Mouse (Mus musculus): ENCODE results near the gene Opn1sw.

Gene Opn1sw

DNA sequence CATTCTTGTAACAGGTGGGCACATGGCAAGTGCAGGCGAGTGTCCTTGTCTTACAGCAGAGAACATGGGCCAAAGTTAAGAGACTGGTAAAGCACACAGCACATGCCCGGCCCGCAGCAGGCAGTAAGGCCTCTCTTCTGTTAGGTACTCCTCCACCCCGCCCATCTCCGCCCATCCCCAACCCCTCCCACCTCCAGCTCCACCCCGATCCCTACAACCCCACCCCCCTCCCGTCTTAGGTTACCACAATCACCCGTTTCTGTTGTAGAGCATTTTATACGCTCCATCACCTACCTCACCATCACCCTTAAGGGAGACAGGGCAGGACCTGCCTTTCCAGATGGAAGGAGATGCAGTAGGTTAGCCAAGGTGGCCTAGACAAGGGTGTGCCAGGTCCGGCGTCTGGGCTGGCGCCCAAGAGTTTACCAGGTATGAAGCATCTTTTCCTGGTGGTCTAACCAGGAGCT lies at the start of gene Opn1sw:
TSS of gene Opn1sw (minus strand) at position 417 of the 467 bp plus-strand sequence.
- peak; percentile 49; the same call in 1 of the 2 replicates for ATAC-seq (ENCODE audit: insufficient number of reproducible peaks, low FRiP score, low TSS enrichment)

DNA sequence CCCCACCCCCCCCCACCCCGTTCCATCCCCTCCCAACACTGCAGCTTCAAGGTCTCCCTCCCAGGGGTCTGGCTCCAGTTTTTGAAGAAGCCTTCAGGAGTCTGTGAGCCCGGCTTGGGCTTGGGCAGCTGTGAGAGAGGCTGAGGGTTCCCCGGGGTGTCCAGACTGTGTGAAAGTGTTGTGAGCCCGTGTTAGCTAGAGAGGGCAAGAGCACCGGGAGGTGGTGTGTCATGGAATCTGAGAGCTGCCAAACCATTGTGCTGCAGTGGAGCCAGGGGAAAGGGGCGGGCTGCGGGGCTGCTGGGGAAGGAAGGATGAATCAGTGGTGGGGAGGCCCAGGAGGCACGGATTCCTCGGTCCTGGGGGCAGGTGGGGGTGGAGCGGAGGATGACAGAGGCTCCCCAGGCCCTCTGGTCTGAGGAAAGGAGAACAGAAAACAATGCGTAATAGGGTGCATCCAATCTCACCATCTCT lies 48.2 kb upstream of the Opn1sw start:
- ATAC-seq (ENCODE audit: insufficient number of reproducible peaks, low FRiP score, low TSS enrichment) = no peak

DNA sequence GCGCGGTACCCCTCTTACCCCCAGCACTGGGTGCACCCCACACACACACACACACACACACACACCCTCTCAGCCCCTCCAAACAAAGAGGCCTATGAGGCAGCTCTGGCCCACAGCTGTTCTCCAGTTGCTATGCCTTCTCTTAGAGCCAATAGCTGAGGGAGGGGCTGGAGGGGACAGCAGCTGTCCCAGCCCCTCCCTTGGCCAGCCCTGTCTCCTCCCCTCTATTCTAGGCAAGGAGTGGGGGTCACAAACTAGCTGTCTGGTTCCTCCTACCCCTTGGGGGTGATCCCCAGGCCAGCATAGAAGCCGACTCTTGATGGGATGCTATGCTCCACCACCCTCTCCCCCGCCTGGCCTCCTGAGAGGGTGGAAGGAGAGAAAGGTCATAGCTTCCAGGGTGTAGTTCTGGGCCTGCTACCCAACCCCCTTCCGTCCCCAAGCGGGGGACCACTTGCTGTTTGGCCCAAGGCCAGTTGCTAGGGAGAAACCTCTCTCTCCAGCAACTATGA lies 47.7 kb upstream of the Opn1sw start:
- no peak for ATAC-seq (ENCODE audit: insufficient number of reproducible peaks, low FRiP score, low TSS enrichment)

DNA sequence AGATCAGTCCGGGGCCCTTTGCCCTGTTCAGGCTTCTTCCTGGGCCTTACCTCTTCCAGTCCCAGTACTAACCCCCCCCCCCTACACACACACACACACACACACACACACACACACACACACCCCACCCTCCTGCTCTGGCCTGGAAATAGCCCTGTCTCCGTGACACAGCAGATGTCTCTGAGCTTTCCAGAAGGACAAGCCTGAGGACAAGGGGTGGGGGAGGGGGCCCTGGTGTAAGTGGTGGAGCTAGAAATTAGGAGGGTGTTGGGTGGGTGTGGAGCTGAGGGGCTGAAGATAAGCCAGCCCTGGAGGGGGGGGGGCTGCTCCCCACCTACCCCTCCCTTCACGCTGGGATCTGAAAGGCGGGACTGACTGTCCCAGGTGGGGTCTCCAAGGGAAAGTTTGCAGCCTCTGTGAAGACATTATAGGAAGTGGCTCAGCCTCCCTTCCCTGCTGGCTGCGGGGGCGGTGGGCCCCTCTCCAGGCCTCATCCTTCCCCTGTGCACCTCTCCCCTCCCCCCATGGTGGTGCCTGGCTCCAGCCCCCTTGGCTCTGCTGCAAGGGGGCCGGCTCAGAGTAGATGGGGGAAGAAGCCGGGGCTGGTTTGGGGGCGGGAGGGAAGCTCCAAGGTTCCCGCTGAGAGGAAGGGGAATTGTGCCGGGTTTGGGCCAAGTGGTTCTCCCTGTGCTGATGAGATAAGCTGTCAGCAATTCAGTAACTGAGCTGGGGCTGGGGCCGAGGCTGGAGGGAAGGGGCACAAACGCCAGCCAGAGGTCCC lies 46.8 kb upstream of the Opn1sw start:
- no peak for ATAC-seq (ENCODE audit: insufficient number of reproducible peaks, low FRiP score, low TSS enrichment)

DNA sequence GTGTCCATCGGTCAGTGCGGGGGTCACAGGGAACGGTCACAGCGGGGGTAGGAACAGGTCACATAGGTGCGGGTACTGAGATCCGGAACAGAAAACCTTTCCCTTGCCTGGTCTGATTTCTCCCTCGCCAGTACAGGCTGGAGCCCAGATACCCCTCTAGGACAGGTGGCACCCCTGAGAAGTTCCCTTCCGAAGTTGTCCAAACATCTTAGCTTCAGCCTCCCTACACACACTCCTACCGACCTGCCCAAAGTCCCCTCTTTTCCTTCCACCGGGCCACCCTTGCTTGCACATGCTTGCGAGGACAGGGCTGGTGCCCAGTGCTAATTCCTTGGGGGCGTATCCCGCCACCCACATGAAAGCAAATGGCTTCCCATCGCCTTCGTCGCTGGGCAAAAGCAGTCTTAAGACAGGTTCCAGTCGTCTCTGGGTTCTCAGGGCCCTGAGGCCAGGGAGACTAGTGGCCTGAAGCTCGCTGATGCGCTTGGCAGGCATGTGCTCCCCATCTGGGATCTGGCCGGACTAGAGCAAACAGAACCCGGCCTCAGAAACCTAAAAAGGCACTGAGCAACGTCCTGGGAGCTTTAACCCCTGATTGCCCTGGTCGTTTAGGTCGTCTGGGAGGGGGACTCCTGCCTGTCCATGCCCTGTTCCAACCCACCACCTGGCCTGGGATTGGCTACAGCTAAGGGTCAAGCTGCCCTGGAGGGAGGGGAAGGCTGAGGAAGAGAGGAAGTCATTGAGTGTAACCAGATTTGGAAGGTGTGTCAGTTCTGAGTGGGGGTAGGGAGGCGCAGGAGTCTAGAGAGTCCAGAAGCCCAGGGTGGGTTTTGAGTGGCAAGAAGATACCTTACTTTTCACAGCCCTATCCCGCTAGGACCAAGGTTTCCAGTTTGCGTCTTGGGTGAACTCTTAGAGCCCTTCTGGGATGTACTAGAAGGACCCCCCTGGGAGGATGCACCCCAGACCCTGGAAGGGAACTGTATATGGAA lies 45.8 kb upstream of the Opn1sw start:
- ATAC-seq (ENCODE audit: insufficient number of reproducible peaks, low FRiP score, low TSS enrichment) = no peak

DNA sequence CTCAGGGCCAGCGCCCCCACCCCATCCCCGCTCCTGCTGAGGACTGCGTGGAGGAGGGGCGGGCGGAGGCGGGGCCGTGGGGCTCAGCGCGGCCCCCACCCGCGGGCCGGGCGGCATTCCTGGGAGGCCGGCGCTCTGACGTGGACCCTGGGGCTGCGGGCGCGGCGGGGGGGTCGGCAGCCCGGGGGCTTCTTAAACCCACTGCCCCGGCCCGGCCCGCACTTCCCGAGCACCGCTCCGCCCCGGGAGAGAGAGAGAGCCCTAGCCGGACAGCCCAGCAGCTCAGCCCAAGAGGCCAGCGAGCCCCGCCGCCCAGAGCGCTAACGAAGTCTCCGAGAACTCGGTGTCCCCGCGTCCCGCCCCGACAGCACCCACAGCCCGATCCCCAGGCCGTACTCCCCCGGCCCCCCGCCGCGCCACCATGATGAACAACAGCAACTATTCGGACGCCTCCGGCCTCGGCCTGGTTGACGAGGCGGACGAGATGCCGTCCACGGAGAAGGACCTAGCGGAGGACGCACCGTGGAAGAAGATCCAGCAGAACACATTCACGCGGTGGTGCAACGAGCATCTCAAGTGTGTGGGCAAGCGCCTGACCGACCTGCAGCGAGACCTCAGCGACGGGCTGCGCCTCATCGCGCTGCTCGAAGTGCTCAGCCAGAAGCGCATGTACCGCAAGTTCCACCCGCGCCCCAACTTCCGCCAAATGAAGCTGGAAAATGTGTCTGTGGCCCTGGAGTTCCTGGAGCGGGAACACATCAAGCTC lies 45.0 kb upstream of the Opn1sw start, which contains the start of gene Flnc:
TSS of gene Flnc (plus strand) at position 219 of the 766 bp plus-strand sequence.
- ATAC-seq (ENCODE audit: insufficient number of reproducible peaks, low FRiP score, low TSS enrichment) = no peak

DNA sequence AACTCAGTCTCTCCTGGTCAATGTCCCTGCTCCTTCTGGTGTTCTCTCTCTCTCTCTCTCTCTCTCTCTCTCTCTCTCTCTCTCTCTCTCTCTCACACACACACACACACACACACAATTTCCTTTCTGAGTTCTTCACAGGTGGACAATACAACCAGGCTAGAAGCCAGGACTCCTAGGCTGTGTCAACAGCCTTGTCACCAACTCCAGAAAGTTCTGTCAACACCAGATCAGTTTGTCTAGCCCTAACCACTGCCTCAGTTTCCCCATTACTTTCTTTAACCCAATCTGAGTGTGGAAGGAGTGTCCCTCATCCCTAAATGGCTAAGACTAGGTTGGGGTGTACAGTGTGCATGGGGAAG lies 44.4 kb upstream of the Opn1sw start:
- no peak for ATAC-seq (ENCODE audit: insufficient number of reproducible peaks, low FRiP score, low TSS enrichment)

DNA sequence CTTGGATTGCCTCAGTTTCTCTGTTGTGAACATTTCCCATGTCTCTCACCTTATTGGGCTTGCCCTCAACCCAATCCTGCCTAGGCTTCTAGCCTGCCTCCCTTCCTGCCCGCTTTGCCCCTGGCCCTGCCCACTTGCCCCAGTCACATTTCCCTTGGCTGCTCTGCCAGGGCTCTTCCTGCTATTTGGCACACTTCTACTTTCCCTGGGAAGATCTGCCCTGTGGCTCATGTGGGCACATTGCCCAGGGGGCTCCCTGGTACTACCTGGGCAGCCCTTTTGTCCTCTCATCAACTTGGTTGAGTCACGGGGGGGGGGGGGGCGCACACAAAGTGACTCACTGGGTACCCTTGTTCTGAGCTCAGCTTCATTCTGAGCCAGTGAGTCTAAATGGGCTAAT lies 43.9 kb upstream of the Opn1sw start:
- ATAC-seq (ENCODE audit: insufficient number of reproducible peaks, low FRiP score, low TSS enrichment) = no peak

DNA sequence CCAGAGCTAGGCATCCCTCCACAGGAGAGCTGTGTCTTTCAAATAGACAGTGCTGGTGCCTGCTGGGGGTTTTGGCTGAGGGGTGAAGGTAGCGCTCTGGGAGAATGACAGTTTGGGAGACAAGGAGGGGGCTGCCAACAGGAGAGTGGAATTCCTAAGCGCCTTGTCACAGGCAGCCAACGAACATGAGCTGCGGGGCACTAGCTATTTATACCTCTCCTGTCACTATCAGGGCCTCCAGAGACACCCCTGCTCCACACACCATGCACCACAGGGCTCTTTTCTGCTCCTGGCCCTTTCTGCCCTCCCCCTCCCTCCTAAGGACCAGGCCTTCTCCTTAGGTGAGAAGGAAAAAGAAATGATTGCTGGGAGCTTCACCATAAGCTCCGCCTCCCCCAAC lies 43.2 kb upstream of the Opn1sw start:
- ATAC-seq (ENCODE audit: insufficient number of reproducible peaks, low FRiP score, low TSS enrichment) = no peak

DNA sequence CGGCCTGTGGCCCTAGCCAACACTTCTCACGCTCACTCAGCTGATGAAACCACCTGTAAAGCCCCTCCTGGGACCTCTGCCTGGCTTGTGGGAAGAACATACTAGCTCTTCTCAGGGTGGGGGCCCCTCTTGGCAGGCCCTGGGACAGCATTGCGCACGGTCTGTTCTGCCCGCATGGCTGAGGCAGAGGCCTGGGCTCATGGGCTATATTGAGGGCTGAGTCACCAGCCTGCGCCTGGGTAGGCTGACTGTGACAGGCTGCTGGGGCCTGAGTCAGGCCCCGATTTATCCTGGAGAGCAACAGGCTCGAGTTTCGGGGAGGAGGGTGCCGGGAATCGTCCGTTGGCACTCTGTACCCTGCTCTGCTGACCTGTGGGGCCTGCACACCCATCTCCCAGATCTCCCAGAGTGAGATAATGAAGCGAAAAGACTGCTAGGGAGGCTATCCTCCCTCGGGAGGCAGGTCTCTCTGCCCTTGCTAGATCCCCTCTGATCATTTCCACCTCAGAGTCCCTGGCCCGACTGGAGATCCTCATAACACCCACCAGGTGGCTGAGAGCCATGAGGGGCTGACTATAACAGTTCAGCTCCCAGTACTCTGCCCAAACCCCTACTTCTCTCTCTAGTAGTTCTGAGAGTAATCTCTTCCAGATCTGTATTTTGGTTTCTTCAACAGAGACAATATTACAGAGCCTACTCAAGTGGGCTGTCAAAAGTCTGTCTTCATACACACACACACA lies 42.6 kb upstream of the Opn1sw start:
- no peak for ATAC-seq (ENCODE audit: insufficient number of reproducible peaks, low FRiP score, low TSS enrichment)

DNA sequence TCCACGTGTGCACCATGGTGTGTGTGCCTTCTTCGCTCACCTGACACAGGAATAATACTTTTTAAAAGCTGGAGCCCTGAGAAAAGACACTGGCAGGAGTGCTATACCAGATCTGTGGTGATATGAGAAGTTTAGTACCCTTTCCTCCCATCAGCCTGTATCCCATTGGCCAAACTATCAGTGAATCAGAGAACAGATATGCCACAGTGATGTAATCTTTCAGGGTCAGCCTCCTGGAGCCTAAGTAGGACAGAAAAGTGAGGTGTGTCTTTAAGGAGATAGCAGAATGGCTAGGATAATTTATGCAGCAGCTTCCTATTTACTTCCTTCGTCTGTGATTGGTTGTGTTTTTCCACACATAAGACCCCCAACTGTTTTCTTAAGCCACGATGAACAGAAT lies 39.9 kb upstream of the Opn1sw start:
- no peak for ATAC-seq (ENCODE audit: insufficient number of reproducible peaks, low FRiP score, low TSS enrichment)

DNA sequence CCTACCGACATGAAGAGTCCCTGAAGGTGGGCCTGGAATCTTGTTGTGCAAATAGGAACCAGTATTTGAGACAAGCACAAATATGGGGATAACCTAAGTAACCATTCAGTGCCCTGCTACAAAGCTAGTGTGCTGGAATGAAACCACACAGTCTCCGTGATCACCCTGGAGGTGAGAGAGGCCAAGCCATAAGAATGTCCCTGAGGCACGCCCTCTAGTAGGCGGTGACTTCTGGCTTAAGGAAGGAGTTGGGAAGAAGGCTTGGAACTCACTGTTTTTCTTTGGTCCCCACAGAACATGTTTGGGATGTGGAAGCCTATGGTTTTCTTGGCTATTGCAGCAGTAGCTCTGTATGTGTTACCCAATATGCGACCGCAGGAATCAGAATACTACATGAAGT lies 38.1 kb upstream of the Opn1sw start:
- ATAC-seq (ENCODE audit: insufficient number of reproducible peaks, low FRiP score, low TSS enrichment) = no peak

DNA sequence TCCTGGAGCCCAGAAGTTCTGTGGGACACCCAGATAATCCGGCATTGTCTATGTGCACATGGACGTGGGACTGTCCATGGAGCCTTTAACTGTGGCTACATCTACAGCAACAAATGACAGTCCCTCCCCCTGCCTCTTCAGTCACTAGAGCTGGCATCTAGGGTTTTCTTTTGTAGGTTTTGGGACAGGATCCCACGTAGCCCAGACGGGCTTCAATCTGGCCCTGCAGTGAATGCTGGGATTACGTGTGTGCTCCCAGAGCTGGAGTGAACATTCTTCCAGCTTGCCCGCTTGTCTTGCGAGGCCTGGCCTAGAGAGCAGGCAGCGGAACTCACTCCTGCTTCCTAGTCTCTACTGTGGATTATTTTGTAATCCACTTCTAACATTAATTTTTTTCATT lies 36.9 kb upstream of the Opn1sw start:
- no peak for ATAC-seq (ENCODE audit: insufficient number of reproducible peaks, low FRiP score, low TSS enrichment)

DNA sequence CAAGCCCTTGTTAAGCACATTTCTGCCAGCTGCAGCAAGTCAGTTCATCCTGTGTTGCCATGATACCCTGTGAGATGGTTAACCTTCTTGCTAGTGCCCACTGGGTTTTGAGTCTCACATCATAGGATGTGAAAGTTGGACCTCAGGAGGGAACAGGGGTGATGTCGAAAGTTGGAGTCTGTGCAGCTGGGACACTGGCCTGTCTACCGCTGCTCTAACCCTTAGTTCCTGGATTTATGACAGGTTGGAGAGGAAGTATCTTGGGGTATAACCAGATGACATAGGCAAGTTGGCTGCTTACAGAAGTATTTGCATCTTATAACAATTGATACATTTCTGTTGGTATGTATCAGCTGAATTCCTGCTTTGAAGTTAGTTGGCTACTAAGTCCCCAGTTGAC lies 32.3 kb upstream of the Opn1sw start:
- ATAC-seq (ENCODE audit: insufficient number of reproducible peaks, low FRiP score, low TSS enrichment) = no peak

DNA sequence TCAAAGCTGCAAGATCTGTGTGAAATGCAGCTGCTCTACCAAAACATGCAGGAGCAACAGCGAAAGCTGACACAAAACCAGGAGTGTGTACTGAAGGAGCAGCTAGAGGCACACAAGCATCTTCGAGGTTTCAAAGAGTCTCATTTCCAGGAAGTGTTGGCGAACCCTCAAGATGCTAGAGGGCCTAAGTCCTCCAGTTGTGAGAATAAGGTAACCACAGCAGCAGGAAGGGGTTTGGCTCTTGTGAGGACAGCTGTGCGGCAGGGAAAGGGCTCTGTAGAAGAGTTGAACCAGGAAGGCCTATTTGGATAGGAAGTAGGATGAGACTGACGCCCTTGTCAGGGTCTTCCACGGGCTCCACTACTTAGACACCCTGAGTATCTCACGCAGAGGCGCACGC lies 27.2 kb upstream of the Opn1sw start:
- no peak for ATAC-seq (ENCODE audit: insufficient number of reproducible peaks, low FRiP score, low TSS enrichment)

DNA sequence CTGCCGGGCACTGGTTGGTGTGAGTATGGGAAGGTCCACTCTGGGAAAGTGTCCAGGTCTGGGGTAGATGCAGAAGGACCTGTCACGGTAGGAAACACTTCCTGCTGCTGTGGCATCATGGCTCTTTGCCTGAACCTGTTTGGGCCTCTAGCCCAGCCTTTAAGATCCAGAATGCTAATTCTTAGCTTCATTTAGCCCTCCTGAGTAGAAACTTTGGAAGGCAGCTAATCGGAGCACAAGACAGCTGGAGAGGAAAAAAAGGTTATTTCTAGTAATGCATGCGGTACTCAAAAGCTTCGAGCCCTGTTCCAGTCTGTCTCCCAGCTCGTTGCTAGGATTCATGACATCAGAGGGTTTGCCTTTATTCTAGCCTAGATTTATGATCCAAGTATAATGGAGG lies 18.1 kb upstream of the Opn1sw start:
- no peak for ATAC-seq (ENCODE audit: insufficient number of reproducible peaks, low FRiP score, low TSS enrichment)

DNA sequence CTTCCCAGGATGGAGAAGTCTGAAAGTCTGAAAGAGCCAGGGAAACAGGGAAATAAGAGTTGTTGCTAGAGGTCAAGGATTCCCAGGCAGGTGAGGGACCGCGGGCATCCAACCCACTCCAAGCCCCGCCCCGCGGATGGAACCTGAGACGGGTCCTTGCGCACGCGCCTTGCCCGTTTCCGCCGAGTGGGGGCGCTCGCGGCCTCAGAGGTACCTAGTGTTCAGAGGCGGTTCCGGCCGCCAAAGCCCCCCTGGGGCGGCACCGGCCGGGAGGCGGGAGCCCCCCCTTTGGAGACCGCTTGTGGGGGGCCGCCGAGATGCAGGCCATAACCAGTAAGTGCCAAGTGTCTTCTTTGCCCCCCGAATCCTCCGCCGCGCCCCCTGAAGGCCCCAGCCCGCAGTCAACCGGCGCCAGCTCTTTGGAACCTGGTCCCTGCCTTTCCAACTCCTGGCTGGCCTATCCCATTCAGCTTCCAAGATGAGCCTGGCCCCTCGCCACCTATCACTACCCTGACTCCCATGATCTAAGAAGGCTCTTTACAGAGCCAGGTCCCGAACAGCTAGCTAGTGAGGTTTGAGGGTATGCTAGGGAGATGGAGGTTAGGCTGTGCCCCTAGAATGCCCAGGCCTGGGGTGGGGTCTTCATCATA lies 14.6 kb upstream of the Opn1sw start:
- no peak for ATAC-seq (ENCODE audit: insufficient number of reproducible peaks, low FRiP score, low TSS enrichment)

DNA sequence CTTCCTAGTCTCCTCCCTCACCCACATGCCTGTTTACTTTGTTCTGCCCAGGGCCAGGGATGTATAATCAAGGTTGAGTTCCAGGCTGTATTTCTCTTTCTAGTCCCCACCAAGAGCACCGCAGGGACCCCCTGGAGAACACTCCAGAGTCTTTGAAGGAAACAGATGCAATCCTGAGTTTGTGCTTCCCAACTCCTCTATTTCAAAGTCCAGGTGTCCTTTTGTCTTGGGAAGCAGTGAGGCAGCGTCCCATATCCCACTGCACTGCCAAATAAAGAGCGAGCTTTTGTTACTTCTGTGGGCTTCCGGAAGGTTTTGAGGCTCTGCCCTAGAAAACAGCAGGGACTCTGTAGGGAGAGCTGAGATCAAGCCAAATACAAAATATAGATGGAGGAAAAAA lies 11.6 kb upstream of the Opn1sw start:
- ATAC-seq (ENCODE audit: insufficient number of reproducible peaks, low FRiP score, low TSS enrichment) = no peak

DNA sequence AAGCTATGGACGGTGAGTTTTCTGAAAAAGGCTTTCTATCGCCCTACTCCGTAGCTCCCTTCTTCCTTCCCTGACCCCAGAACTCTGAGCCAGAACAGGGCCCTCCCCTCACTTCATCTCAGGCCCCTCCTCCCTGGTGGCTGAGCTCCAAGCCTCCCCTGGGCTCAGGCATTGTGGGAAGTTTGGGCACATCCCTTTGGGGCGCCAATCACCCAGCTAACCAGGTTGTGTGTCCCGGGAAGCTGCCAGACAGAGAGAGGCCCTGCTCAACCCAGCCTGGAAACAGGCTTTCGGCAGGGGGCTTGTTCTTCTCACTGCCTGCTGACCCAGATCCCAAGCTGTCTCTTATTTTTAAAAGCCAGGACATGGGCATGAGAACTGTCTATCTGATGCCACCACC lies 9.3 kb upstream of the Opn1sw start:
- peak; percentile 43; the same call in 1 of the 2 replicates for ATAC-seq (ENCODE audit: insufficient number of reproducible peaks, low FRiP score, low TSS enrichment)
